Mouse (Mus musculus) kidney, adult 18-20 months (tissue): ENCODE measurements around the gene Fbxl19.

ENCODE experiments used
- DNase-seq: peaks from one replicate; pipeline ENCODE4 v3.0.0; 2021

The Fbxl19 gene

GRCm38 (mm10) chr7:127744366-127745045 is at the start of gene Fbxl19:
Gene Fbxl19 (plus strand): TSS chr7:127744543.
- DNase-seq: peak; percentile 83

- DNase-seq: no peak
Measured at GRCm38 (mm10) chr7:127698986-127699385, 45.4 kb upstream of the Fbxl19 start.

- DNase-seq: no peak
Measured at GRCm38 (mm10) chr7:127700712-127701331, 43.5 kb upstream of the Fbxl19 start.

- DNase-seq: peak; percentile 43
Measured at GRCm38 (mm10) chr7:127703561-127704178, 40.7 kb upstream of the Fbxl19 start.

- DNase-seq: no peak
Measured at GRCm38 (mm10) chr7:127704598-127704997, 39.7 kb upstream of the Fbxl19 start.

- no peak for DNase-seq
Measured at GRCm38 (mm10) chr7:127705706-127706105, 38.6 kb upstream of the Fbxl19 start.

- DNase-seq: no peak
Measured at GRCm38 (mm10) chr7:127707045-127707956, 37.0 kb upstream of the Fbxl19 start.

- DNase-seq: no peak
Measured at GRCm38 (mm10) chr7:127707957-127708206, 36.5 kb upstream of the Fbxl19 start.

- DNase-seq: peak; percentile 90
Measured at GRCm38 (mm10) chr7:127708207-127709078, 35.9 kb upstream of the Fbxl19 start, which contains the start of gene Bcl7c. Gene Bcl7c (minus strand): TSS chr7:127708933.

- DNase-seq: no peak
Measured at GRCm38 (mm10) chr7:127709261-127709979, 34.9 kb upstream of the Fbxl19 start.

- peak; percentile 15 for DNase-seq
Measured at GRCm38 (mm10) chr7:127711031-127711430, 33.3 kb upstream of the Fbxl19 start.

- DNase-seq: peak; percentile 21
Measured at GRCm38 (mm10) chr7:127711456-127711855, 32.9 kb upstream of the Fbxl19 start.

GRCm38 (mm10) chr7:127712461-127713385 is 31.6 kb upstream of the Fbxl19 start, which contains the start of gene Ctf1:
Gene Ctf1 (plus strand): TSS chr7:127712736.
- DNase-seq: peak; percentile 81

GRCm38 (mm10) chr7:127714816-127715215 is 29.5 kb upstream of the Fbxl19 start:
- no peak for DNase-seq

- peak; percentile 83 for DNase-seq
Measured at GRCm38 (mm10) chr7:127716992-127717391, 27.4 kb upstream of the Fbxl19 start.

- DNase-seq: no peak
Measured at GRCm38 (mm10) chr7:127718339-127718738, 26.0 kb upstream of the Fbxl19 start.

- DNase-seq: no peak
Measured at GRCm38 (mm10) chr7:127719258-127719657, 25.1 kb upstream of the Fbxl19 start.

GRCm38 (mm10) chr7:127725490-127725889 is 18.9 kb upstream of the Fbxl19 start:
- DNase-seq: no peak

- no peak for DNase-seq
Measured at GRCm38 (mm10) chr7:127725924-127726323, 18.4 kb upstream of the Fbxl19 start.

GRCm38 (mm10) chr7:127727898-127728297 is 16.4 kb upstream of the Fbxl19 start:
- DNase-seq: no peak
